Mouse (Mus musculus): ENCODE data around the gene Hacd3.
"Not testable (repeated sequence)": the region's sequence is repeated elsewhere in the genome, so short reads cannot be mapped to it uniquely, and the experiment has no call there.

The Hacd3 gene

DNA sequence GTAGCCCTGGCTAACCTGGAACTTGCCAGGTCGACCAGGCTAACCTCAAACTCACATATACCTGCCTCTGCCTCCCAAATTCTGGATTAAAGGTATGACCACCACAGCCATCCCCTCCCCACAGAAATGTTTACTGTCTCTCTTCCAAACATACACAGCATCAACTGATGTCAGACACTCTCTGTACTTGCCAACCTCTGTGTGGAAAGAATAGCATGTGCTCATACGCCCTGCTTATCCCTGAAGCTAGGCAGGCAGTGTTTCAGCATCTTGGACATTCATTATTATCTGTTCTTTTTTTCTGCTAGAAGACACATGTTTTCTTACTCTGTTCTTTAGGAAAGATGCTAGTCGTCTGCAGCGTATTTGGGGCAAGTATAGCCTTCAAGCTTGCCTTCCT lies 3.6 kb downstream of the Hacd3 start:
- intact Hi-C loops (cut with DNase I), result no loop called here

GRCm38 (mm10) chr9:65016978-65017827 lies 4.3 kb downstream of the Hacd3 start:
- intact Hi-C loops (cut with DNase I), result no loop called here

- intact Hi-C loops (cut with DNase I), result no loop called here
These were observed 5.1 kb downstream of the Hacd3 start for GRCm38 (mm10) chr9:65016241-65016977.

- intact Hi-C loops (cut with DNase I), result no loop called here
These were observed 5.9 kb downstream of the Hacd3 start for GRCm38 (mm10) chr9:65015461-65016222.

DNA sequence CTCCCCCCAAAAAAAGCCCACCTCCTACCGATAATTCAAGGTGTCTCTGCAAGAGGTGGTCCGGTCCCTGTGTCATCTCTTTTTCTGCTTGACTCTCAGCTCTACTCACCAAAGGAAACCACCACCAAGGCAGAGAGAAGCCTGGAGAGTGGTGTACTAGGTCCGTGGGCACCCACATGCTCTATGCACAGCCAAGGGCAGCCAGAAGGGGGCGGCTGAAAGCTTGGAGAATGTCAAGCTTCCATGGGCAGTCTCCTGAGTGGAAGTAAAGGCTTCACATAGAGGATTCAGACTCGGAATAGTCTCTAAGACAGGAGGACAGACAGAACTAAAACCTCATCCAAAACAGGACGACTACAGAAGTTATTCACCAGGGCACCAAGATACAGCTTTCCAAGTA lies 10.2 kb downstream of the Hacd3 start:
- intact Hi-C loops (cut with DNase I), result no loop called here

DNA sequence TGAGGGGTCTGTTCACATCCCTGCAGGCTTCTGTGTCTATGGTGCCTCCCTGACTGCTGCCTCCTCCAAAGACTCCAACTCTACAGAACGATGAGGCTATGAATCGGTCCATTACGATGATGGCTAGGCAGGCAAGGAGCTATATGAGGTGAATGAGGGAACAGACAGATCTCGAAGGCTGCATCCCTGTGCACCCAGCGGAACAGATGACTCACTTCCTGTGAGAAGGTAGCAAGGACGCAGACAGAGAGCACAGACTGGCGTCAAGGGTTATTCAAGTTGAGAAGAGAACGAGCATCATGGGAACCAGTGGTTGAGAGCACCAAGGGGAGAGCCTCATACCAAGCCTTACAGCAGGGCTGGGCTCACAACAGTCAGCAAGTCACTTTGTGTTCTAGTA lies 10.9 kb downstream of the Hacd3 start:
- intact Hi-C loops (cut with DNase I), result no loop called here

GRCm38 (mm10) chr9:65005737-65006136 lies 15.8 kb downstream of the Hacd3 start:
- intact Hi-C loops (cut with DNase I), result no loop called here

GRCm38 (mm10) chr9:65001481-65001880 lies 20.0 kb downstream of the Hacd3 start:
- intact Hi-C loops (cut with DNase I), result no loop called here

DNA sequence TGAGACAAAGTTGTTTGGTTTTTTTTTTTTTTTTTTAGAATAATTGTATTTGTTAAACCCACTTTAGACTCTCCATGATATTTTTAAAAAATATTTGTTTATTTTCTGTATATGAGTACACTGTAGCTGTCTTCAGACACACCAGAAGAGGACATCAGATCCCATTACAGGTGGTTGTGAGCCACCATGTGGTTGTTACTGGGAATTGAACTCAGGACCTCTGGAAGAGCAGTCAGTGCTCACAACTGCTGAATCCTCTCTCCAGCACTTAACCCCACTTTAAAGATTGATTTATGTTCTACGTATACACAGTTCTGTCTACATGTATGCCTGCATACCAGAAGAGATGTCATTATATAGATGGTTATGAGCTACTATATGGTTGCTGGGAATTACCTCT lies 26.0 kb downstream of the Hacd3 start:
- intact Hi-C loops (cut with DNase I), result not testable (repeated sequence)

GRCm38 (mm10) chr9:64990291-64990690 lies 31.2 kb downstream of the Hacd3 start:
- intact Hi-C loops (cut with DNase I), result no loop called here

- intact Hi-C loops (cut with DNase I), result no loop called here
These were observed 33.0 kb downstream of the Hacd3 start for GRCm38 (mm10) chr9:64988443-64988842.

- intact Hi-C loops (cut with DNase I), result no loop called here
These were observed 33.8 kb downstream of the Hacd3 start for GRCm38 (mm10) chr9:64987651-64988050.

- intact Hi-C loops (cut with DNase I), result no loop called here
These were observed 35.7 kb downstream of the Hacd3 start for GRCm38 (mm10) chr9:64985807-64986206.

GRCm38 (mm10) chr9:64985037-64985794 lies 36.3 kb downstream of the Hacd3 start:
- intact Hi-C loops (cut with DNase I), result no loop called here

GRCm38 (mm10) chr9:64981904-64982303 lies 39.6 kb downstream of the Hacd3 start:
- intact Hi-C loops (cut with DNase I), result no loop called here

GRCm38 (mm10) chr9:64980548-64980947 lies 40.9 kb downstream of the Hacd3 start:
- intact Hi-C loops (cut with DNase I), result no loop called here

DNA sequence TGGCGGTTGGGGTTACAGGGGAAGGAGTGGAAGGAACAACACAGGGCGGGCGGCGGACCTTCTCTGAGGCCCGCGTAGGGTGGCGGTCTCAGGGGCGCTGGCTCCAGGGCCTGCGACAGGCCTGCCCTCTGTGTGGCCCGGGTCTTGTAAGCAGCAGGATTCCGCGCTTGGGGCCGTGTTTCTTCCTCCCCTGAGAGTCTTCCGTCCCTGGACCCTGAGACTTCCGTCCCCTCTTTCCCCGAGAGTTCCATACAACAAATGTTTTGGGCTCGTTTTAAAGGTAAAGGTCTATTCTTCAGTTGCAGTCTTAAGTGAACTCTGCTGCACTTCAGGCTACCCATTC lies 60.5 kb downstream of the Hacd3 start:
- intact Hi-C loops (cut with DNase I), result no loop called here

DNA sequence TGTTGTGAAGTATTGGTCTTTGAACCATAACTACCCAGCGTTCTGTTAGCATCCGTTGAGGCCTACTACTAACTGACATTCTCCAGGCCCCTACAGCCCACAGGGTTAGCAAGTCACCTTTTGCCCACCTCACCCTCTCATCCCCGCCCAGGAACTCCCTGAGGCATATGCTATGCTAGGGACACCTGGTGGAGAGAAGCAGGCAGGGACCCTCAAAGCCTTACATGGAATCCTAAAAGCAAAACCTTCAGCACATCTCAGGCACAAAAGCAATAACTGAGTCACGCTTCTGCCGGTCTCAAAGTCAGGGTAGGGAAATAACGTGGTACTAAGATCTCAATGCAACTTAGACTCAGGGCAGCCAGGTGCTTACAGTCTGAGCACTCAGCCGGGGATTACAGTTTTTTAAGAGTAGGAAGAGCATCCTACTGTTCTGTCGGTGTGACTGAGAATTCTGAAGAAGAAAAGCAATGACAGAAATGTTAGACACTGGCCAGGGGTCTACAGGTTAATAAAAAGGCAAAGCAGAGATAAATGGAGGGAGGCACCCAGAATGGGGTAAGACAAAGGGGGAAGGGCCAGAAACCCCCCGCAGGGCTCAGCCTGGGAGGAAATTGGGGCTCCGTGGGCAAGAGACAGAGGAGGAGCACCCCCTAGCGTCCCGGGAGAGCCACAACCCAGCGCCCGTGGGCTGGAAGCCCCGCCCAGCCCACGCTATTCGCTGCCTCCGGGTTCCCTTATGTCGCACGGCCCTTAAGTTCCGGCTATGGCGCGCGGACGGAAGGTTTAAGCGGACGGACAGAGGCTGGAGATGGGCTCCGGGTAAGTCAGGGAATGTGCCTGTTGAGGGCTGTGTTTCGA lies 61.1 kb downstream of the Hacd3 start, which contains the start of gene Ints14:
Ints14 (plus strand) TSS at position 789 of the 861 bp plus-strand sequence.
- intact Hi-C loops (cut with DNase I), result no loop called here

- intact Hi-C loops (cut with DNase I), result no loop called here
These were observed 64.2 kb downstream of the Hacd3 start for GRCm38 (mm10) chr9:64957276-64957675.

DNA sequence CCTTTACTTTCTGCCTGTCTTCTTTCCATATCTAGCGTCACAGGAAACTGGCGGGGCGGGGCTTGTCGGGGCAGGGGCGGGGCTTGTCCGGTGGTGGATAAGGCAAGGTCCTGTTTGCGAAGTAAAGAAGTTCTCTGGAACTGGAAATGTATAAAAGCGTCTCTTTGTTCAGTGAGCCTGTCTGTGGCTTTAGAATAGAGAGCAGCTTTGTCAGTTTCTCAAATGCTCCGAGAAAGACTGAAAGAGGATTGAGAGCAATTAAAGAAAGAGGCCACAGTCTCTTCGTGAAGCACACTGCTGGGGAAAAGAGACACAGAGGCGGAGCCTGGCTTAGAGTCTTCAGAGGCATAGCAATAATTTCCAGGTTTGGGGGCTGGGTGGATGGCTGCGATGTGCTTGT lies 65.2 kb downstream of the Hacd3 start:
- intact Hi-C loops (cut with DNase I), result no loop called here

Measured in adrenal gland (tissue).